Mouse (Mus musculus) myocyte (in vitro differentiated cells): ENCODE measurements around the gene Itsn1.

Source experiments
- CEBPB ChIP-seq: IDR thresholded peaks from 2 replicates; pipeline ENCODE4 v1.6.1; 2011; ENCODE audit warnings: mild to moderate bottlenecking, moderate library complexity; ENCODE audit not compliant: poor library complexity, insufficient read depth, severe bottlenecking
- E2F4 ChIP-seq: IDR thresholded peaks from one replicate; pipeline ENCODE4 v1.6.1; 2011; ENCODE audit warnings: mild to moderate bottlenecking, control low read depth, moderate library complexity; ENCODE audit not compliant: insufficient read depth
- MAX ChIP-seq: IDR thresholded peaks from one replicate; pipeline ENCODE4 v1.6.1; 2011; ENCODE audit warnings: low read depth, mild to moderate bottlenecking, control low read depth
- MYOD1 ChIP-seq, 3 experiments: IDR thresholded peaks; one replicate each; pipeline ENCODE4 v1.6.1; 2011; ENCODE audit warnings: control low read depth in 2 of 3, low read depth in 2 of 3, mild to moderate bottlenecking in 2 of 3, moderate library complexity in 1 of 3; ENCODE audit not compliant: insufficient read length in 2 of 3, control insufficient read depth in 1 of 3
- POLR2A ChIP-seq: IDR thresholded peaks from one replicate; pipeline ENCODE4 v1.6.1; 2011; ENCODE audit warnings: low read depth, mild to moderate bottlenecking, control low read depth, moderate library complexity; ENCODE audit not compliant: insufficient read length
- POLR2AphosphoS2 ChIP-seq: IDR thresholded peaks from one replicate; pipeline ENCODE4 v1.6.1; 2011; ENCODE audit warnings: low read depth, control low read depth; ENCODE audit not compliant: insufficient read length
- REST ChIP-seq: IDR thresholded peaks from one replicate; pipeline ENCODE4 v1.6.1; 2011; ENCODE audit warnings: mild to moderate bottlenecking, control low read depth, moderate library complexity; ENCODE audit not compliant: insufficient read depth, insufficient read length
- SRF ChIP-seq: IDR thresholded peaks from one replicate; pipeline ENCODE4 v1.6.1; 2011; ENCODE audit warnings: low read depth; ENCODE audit not compliant: control insufficient read depth, insufficient read length
- TCF12 ChIP-seq: IDR thresholded peaks from one replicate; pipeline ENCODE4 v1.6.1; 2011; ENCODE audit warnings: mild to moderate bottlenecking, control low read depth; ENCODE audit not compliant: poor library complexity, insufficient read depth, severe bottlenecking
- TCF3 ChIP-seq: IDR thresholded peaks from one replicate; pipeline ENCODE4 v1.6.1; 2011; ENCODE audit warnings: low read depth, control low read depth; ENCODE audit not compliant: insufficient read length
- USF1 ChIP-seq: IDR thresholded peaks from one replicate; pipeline ENCODE4 v1.6.1; 2011; ENCODE audit warnings: low read depth, mild to moderate bottlenecking, control low read depth, moderate library complexity

DNA sequence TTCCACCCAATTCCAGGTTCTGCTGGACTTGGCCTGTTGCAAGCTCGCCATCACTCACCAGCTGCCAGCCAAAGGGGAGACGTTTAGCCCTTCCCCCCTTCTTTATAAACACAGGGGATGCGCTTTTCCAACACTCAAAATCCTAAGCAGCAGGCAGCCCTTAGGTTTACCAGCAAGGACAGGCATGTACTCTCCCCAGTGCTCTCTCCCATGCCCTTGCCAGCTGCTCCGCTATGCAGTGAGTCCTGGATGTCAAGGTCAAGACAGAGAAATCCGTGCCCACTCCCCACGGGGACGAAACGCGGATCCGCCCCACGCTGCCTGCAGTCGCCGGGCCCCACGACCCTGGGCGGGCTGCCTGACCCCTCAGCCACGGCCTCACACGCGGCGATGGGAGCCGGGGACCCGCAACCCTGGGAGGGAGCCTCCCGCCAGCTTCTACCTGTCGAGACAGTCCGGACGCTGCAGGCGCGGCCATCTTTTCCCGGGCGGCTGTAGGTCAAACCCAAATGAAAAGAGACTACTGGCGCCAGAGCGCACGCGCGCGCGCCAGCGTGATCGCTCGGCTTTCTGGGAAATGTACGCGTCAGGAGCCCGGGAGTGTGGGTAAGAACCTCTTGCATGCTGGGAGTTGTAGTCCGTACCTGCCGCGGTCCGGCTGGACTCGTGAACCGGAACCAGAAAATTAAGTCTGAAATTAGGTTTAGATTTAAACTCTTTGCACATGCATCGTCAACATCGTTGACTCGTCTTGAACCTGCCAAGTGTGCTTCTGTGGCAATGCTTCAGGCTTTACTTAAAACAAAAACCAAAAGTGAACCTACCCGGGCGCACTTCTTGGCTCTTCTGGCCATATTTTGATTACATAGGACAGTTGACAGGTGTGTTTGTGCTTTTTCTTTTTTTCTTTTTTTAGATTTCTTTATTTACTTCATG, 202.3 kb downstream of the Itsn1 start:
- TF ChIP-seq POLR2A: peak; percentile 72
- TF ChIP-seq CEBPB: no peak
- no peak for TF ChIP-seq TCF12
- TF ChIP-seq REST: no peak
- TF ChIP-seq MAX: no peak
- TF ChIP-seq USF1: no peak
- no peak for TF ChIP-seq E2F4
- no peak for TF ChIP-seq TCF3
- no peak for TF ChIP-seq POLR2AphosphoS2
- TF ChIP-seq SRF: peak; percentile 10
- TF ChIP-seq MYOD1 (IDR thresholded peaks at IDR 0.05; ENCODE audit: control insufficient read depth in 1 of 3, insufficient read length in 2 of 3, low read depth in 2 of 3): no peak
